Mouse (Mus musculus): ENCODE results near the gene Ppm1l.
"Not testable (repeated sequence)": the region's sequence is repeated elsewhere in the genome, so short reads cannot be mapped to it uniquely, and the experiment has no call there.

The Ppm1l gene

GRCm38 (mm10) chr3:69535486-69535885, 218.8 kb downstream of the Ppm1l start:
- no peak for DNase-seq (ENCODE audit: low read depth, low spot score)

DNA sequence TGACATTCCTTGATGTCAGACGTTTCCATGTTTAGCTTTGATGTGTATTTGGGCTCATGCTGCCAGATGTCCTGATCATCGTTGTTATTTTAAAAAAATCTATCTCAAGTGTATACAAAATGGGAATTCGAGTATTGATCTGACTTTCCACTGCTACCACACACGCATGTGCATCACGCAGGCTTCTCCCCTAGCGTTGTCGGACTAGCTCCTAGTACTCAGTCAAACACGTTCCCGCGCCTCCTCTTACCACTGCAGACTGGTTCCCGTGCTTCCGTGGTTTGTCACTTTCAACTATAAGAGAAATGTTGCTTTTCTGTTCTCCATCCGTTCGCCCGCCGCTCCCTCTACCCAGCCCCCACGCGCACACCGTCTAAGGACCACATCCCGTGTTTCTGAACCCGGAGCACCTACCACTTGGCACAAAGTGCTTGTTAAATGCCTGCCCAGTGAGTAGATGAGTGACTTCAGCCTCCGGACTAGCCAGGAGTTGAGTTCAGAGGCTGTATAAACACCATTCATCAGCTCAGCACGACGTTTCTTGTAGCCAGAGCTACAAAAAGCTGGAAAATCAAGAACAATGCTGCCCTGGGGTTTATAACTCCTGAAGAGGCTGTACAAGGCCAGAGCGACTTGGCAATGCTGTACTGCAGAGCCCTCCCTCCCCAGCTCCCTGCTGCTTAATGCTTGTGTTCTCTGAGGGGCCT, 219.4 kb downstream of the Ppm1l start:
- DNase-seq (ENCODE audit: low read depth, low spot score): no peak

DNA sequence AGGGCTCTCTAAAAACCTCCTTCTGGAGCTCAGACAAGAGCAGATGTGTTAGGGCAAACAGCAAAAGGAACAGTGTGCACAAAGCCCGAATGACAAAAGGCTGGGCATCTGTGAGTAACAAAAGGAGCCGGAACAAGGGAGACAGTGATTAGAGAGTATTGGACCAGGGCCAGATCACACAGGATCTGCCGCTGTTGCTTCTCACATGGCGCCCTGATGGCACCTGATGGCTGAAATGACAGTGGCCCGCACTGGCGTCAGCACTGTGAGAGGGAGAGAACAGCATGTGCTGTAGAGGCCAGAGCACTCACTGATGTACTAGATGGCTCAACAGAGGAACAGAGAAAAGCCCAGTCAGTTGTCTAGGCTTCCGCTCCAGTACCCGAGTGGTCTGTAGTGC, 226.3 kb downstream of the Ppm1l start:
- DNase-seq (ENCODE audit: low read depth, low spot score): no peak

- no peak for DNase-seq (ENCODE audit: low read depth, low spot score)
Measured at GRCm38 (mm10) chr3:69543730-69544129, 227.1 kb downstream of the Ppm1l start.

- peak; percentile 28 for DNase-seq (ENCODE audit: low read depth, low spot score)
Measured at GRCm38 (mm10) chr3:69545017-69545416, 228.4 kb downstream of the Ppm1l start.

DNA sequence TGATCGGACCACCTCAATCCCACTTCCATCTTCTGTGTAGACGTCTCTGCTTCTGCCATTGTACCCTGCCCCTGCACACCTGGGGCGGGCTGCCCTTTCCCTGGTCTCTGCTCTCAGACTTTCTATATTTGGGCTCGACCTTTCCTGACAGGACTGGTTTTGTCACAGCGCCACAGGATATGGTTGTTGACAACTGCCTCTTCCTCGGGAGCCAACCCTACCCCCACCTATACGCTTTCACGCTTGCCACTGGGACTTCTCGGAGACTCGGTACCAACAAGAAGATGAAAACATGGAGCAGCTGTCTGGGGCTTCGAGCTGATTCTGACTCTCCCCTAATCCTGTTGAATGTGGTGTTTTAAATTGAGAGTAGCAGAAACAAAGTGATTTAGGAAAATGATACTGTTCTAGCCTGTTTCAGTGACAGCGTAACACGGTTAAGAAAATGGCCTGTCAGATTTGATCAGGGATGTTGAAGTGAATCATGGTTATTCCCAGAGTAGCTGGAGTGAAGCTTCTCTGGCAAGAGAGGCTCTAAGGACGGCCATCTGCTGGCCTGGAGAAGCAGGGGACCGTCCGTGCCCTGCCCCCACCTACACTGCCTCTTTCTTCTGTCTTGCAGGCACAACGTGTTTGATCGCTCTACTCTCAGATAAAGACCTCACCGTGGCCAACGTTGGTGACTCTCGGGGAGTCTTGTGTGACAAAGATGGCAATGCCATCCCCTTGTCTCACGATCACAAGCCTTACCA, 232.2 kb downstream of the Ppm1l start:
- DNase-seq (ENCODE audit: low read depth, low spot score): no peak

- no peak for DNase-seq (ENCODE audit: low read depth, low spot score)
Measured at GRCm38 (mm10) chr3:69549602-69550001, 232.9 kb downstream of the Ppm1l start.

DNA sequence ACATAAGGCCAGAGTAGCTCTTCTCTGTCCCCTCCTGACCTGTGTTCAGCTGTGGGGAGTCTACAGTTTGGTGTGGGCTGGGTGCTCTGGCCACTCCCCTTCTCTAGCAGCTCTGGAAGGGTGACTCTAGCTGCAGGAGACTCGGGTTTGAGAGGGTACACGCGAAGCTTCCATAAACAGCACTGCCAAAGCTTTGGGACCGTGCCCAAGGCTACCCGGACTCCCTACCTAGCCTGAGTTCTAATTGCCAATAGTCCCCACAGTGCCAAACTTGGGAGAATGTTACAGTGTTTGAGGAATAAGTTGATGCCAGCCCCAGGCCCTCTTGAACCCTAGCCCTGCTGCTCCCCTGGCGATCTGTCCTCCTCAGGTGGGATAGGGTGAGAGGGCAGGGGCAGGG, 238.8 kb downstream of the Ppm1l start:
- no peak for DNase-seq (ENCODE audit: low read depth, low spot score)

GRCm38 (mm10) chr3:69556092-69556778, 239.6 kb downstream of the Ppm1l start:
- no peak for DNase-seq (ENCODE audit: low read depth, low spot score)

DNA sequence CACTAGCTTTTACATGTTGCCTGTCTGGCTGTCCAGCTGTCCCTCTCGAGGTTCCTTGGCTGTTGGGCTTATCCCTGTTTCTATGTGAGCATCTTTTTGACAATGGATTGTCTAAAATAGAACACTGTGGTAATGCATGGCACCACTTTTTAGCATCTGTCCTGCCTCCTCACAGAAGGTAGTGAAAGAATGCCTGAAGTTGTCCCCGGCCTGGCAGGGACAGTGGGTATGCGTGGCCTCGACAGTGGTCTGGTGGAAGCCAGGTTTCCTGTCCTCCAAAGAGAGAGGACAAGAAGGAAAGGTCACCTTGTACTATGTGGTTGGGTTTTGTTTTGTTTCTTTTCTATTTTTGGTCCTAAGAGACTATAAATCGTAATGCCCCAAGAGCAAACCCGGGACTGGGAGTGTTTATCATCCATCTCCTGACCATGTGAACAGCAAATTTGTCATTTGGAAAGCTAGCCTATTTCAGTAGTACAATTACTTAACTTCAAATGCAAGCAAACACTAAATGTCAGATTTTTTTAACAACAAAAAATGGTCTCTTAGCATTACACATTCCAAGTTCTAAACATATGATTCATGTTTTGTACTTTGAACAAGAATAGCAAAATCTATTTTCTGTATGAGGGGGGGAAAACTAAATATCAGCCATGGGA, 242.8 kb downstream of the Ppm1l start:
- no peak for DNase-seq (ENCODE audit: low read depth, low spot score)

DNA sequence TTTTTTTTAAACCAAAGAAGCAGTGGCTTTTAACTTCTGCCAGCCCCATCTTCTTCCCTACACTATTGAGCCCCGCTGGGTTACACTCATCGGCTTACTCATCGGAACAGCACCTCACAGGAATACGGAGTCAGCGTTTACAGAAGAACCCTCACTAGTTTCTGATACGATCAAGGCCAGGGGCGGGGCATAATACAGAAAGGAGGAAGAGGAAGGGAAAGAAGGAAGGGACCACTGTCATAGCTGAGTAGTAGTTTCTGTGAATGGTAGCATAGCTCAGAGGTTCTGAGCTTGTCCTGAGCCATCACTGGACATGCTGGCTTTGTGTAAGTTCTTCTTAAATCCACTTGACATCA, 243.3 kb downstream of the Ppm1l start:
- no peak for DNase-seq (ENCODE audit: low read depth, low spot score)

GRCm38 (mm10) chr3:69561686-69562085, 245.0 kb downstream of the Ppm1l start:
- no peak for DNase-seq (ENCODE audit: low read depth, low spot score)

- DNase-seq (ENCODE audit: low read depth, low spot score): no peak
Measured at GRCm38 (mm10) chr3:69563406-69563805, 246.7 kb downstream of the Ppm1l start.

- DNase-seq (ENCODE audit: low read depth, low spot score): not testable (repeated sequence)
Measured at GRCm38 (mm10) chr3:69565586-69565985, 248.9 kb downstream of the Ppm1l start.

DNA sequence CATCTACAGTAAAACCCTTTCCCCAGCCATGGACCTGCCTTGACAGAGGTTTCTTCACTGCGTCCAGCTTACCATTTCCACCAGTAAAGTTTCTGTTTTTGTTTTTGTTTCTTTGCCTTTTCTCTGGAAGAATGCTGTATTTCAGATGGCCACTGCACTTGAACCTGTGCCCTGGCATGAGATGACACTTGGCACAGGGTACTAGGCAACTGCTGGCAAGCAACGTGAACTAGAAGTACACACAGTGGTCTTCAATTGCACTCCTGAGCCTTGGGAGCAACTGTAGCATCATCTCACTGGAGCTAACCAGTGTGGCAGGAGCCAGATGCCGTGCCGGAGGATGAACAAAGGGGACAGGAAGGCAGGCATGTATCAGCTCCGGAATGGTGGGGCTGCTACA, 255.9 kb downstream of the Ppm1l start:
- no peak for DNase-seq (ENCODE audit: low read depth, low spot score)

GRCm38 (mm10) chr3:69575577-69575976, 258.9 kb downstream of the Ppm1l start:
- DNase-seq (ENCODE audit: low read depth, low spot score): no peak

GRCm38 (mm10) chr3:69576715-69577114, 260.1 kb downstream of the Ppm1l start:
- DNase-seq (ENCODE audit: low read depth, low spot score): no peak

GRCm38 (mm10) chr3:69578791-69579190, 262.1 kb downstream of the Ppm1l start:
- peak; percentile 25 for DNase-seq (ENCODE audit: low read depth, low spot score)

DNA sequence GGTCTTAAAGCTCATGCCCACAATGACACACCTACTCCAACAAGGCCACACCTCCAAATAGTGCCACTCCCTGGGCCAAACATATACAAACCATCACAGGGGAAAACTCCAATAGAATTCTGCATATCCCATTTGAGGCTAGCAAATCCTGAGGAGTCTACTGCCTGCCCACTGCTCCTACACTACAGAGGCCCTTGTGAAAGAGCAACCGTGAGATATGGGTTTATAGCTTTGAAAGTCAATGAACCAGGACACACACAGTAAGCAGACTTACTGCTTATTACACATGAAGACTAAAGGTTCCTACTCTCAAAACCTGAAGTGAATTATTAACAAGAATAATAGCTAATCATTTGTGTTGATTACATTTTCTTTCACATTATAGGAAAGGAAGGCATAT, 267.1 kb downstream of the Ppm1l start:
- no peak for DNase-seq (ENCODE audit: low read depth, low spot score)

GRCm38 (mm10) chr3:69588101-69588760, 271.6 kb downstream of the Ppm1l start:
- DNase-seq (ENCODE audit: low read depth, low spot score): no peak

DNA sequence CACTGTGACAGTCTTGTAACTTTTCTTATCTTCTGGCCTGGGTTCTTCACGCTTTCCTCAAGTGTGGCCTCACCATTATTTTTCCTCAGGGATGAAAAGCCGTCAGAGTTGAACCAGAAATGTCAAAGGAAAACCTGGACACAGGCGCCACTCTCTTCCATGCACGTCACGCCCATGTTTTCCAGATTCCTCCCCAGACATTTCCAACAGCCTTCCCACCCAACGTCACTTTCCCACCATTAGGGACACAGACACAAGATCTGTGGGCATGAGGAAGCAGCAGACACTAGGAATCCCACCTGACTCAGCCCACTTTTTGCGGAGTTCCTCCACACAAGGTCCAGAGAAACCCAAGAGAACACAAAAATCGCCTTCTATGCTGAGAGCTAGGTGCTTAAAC, 276.8 kb downstream of the Ppm1l start:
- DNase-seq (ENCODE audit: low read depth, low spot score): no peak

- no peak for DNase-seq (ENCODE audit: low read depth, low spot score)
Measured at GRCm38 (mm10) chr3:69594071-69594470, 277.4 kb downstream of the Ppm1l start.

Data from CD4-positive, CD25-positive, alpha-beta regulatory T cell, adult 2 months (primary cell).